Mouse (Mus musculus) CH12.LX (cell line): ENCODE measurements around the gene Slc22a22. TPM values are rescaled to one million over a fixed set of nuclear protein-coding genes. Genes with fewer than 3 reads are reported as not detected.

Experiments used
- DNase-seq: peaks from one replicate; pipeline ENCODE4 v3.0.0-alpha.2; 2013; ENCODE audit errors: extremely low read depth
- H3K27ac ChIP-seq: 2 replicates; pipeline ENCODE4 v1.5.1; 2012; ENCODE audit warnings: low read depth, mild to moderate bottlenecking, control low read depth, moderate library complexity; ENCODE audit not compliant: insufficient read depth
- H3K27me3 ChIP-seq: replicated peaks from 2 replicates; pipeline ENCODE3; 2012; ENCODE audit warnings: inconsistent platforms
- H3K36me3 ChIP-seq, 2 experiments: replicated peaks in 1 of 2; 2 replicates each; pipeline versions ENCODE3 to v1.6.1; 2012; ENCODE audit warnings: inconsistent platforms in 1 of 2, low read length in 1 of 2, mild to moderate bottlenecking in 1 of 2, mixed read lengths in 1 of 2, moderate library complexity in 1 of 2; ENCODE audit not compliant: control insufficient read depth in 1 of 2, insufficient read depth in 1 of 2
- H3K4me1 ChIP-seq, 2 experiments: 2 replicates each; pipeline ENCODE4 v1.6.1; 2012; ENCODE audit warnings: inconsistent platforms in 1 of 2, moderate library complexity in 1 of 2; ENCODE audit not compliant: insufficient read depth in 2 of 2, control insufficient read depth in 1 of 2
- H3K4me2 ChIP-seq: 2 replicates; pipeline ENCODE4 v1.6.1; 2012; ENCODE audit warnings: low read depth, mild to moderate bottlenecking, control low read depth; ENCODE audit not compliant: poor library complexity, insufficient read depth, severe bottlenecking
- H3K4me3 ChIP-seq, 3 experiments: fragments of 150-350 bp in 1 of 3; sonication (generic) in 1 of 3; replicated peaks in 1 of 3; 2 replicates each; pipeline versions ENCODE3 to v1.5.1; 2011 to 2012; ENCODE audit warnings: low read depth in 2 of 3, low read length in 2 of 3, mild to moderate bottlenecking in 2 of 3, moderate library complexity in 2 of 3, control low read depth in 1 of 3, improper control_type of control experiment in 1 of 3, inconsistent platforms in 1 of 3, mixed read lengths in 1 of 3; ENCODE audit not compliant: poor library complexity in 1 of 3
- H3K79me2 ChIP-seq: replicated peaks from 2 replicates; pipeline ENCODE4 v1.6.1; 2012; ENCODE audit warnings: mild to moderate bottlenecking, moderate library complexity; ENCODE audit not compliant: control insufficient read depth, poor library complexity, insufficient read depth, severe bottlenecking; ENCODE audit errors: extremely low read depth
- H3K9ac ChIP-seq: 2 replicates; pipeline ENCODE4 v1.6.1; 2012; ENCODE audit warnings: low read depth, mild to moderate bottlenecking, control low read depth, moderate library complexity; ENCODE audit not compliant: insufficient read depth
- H3K9me3 ChIP-seq: replicated peaks from 2 replicates; pipeline ENCODE3; 2012; ENCODE audit warnings: low read length, inconsistent platforms, mixed read lengths
- CHD1 ChIP-seq: IDR thresholded peaks from 2 replicates; pipeline ENCODE4 v1.6.1; 2012; ENCODE audit warnings: low read depth, low read length, improper control_type of control experiment, inconsistent platforms
- CTCF ChIP-seq, 2 experiments: IDR thresholded peaks in 1 of 2; conservative IDR thresholded peaks in 1 of 2; 2 replicates each; pipeline ENCODE4 v1.5.1; 2011 to 2012; ENCODE audit warnings: low read depth in 2 of 2, low read length in 2 of 2, improper control_type of control experiment in 1 of 2, inconsistent platforms in 1 of 2, mild to moderate bottlenecking in 1 of 2, moderate library complexity in 1 of 2
- ELF1 ChIP-seq: IDR thresholded peaks from 2 replicates; pipeline ENCODE4 v1.6.1; 2014; ENCODE audit warnings: low read depth, mild to moderate bottlenecking, inconsistent platforms, low read length, improper control_type of control experiment
- ETS1 ChIP-seq: conservative IDR thresholded peaks from 2 replicates; pipeline ENCODE4 v1.6.1; 2012; ENCODE audit warnings: low read depth, mild to moderate bottlenecking, inconsistent platforms, low read length, improper control_type of control experiment, moderate library complexity
- MAFK ChIP-seq: IDR thresholded peaks from 2 replicates; pipeline ENCODE4 v1.6.1; 2011; ENCODE audit warnings: low read length, improper control_type of control experiment; ENCODE audit not compliant: insufficient replicate concordance
- MAZ ChIP-seq: IDR thresholded peaks from 2 replicates; pipeline ENCODE4 v1.6.1; 2012; ENCODE audit warnings: low read depth, mild to moderate bottlenecking, inconsistent platforms, low read length, improper control_type of control experiment, moderate library complexity
- MEF2A ChIP-seq: IDR thresholded peaks from 2 replicates; pipeline ENCODE4 v1.6.1; 2014; ENCODE audit warnings: low read depth, mild to moderate bottlenecking, inconsistent platforms, low read length, improper control_type of control experiment, borderline replicate concordance
- POLR2A ChIP-seq: IDR thresholded peaks from 2 replicates; pipeline ENCODE4 v1.6.1; 2011; ENCODE audit warnings: low read depth, mild to moderate bottlenecking, improper control_type of control experiment, low read length
- SIN3A ChIP-seq: IDR thresholded peaks from 2 replicates; pipeline ENCODE4 v1.6.1; 2012; ENCODE audit warnings: low read length, improper control_type of control experiment, inconsistent platforms
- UBTF ChIP-seq: IDR thresholded peaks from 2 replicates; pipeline ENCODE4 v1.6.1; 2012; ENCODE audit warnings: low read depth, mild to moderate bottlenecking, inconsistent platforms, low read length, improper control_type of control experiment, moderate library complexity
- ZNF384 ChIP-seq: IDR thresholded peaks from 2 replicates; pipeline ENCODE4 v1.6.1; 2012; ENCODE audit warnings: low read depth, low read length, improper control_type of control experiment, inconsistent platforms
- dilution Hi-C: fragments of 300-500 bp; cut with MboI; formaldehyde crosslinking; loops from 2 replicates; pipeline ENCODE4 v1.14.3; 2020; ENCODE audit warnings: low sequenced_read_pairs; ENCODE audit not compliant: extremely low pct_unique_long_range_greater_than_20kb, extremely low pct_ligation_motif_present
- in situ Hi-C: fragments of 300-500 bp; cut with MboI; formaldehyde crosslinking; loops from 3 replicates; pipeline ENCODE4 v1.14.3; 2019; ENCODE audit warnings: low sequenced_read_pairs, low pct_ligation_motif_present, low pct_unique_long_range_greater_than_20kb, mixed read lengths
- polyA plus RNA-seq: library from polyadenylated mRNA; unstranded; fragments of >175 nt; gene quantifications from 2 replicates; pipeline ENCODE4 v1.2.1, GENCODE M21; 2012; ENCODE audit warnings: low read depth; ENCODE audit not compliant: insufficient read length
- total RNA-seq, 2 experiments: library from RNA; depleted of rRNA; stranded (reverse); fragments of 300-350 nt in 1 of 2; fragments of >200 nt in 1 of 2; gene quantifications; 2 replicates each; pipeline ENCODE4 v1.2.3; 2012 to 2014

Gene Slc22a22
- total and polyA plus RNA-seq, 3 experiments: not detected

DNA sequence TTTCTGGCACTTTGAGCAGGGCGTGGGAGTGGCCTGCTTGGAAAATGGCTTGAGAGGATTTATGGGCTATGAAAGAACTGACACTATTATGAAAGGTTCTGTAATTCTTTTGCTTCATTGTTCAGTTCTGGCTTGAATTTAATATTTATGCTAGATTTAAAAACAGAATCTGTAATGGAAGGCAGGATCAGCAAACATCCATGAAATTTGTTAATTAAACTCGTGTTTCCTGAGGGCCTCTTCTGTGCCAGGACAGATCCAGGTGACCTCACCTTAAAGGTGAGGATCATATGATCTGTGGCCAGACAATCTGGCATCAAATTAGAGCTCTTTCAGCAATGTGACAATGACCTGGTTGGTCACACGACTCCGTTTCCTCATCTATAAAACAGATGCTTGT is 122.1 kb downstream of the Slc22a22 start:
- dilution Hi-C loops: no loop called here
- H3K9me3 ChIP-seq: no peaks in the 10 kb centered on the region
- TF ChIP-seq UBTF (no peak), ETS1 (no peak), CTCF (conservative IDR thresholded peaks at IDR 0.05 in 1 of 2, IDR thresholded peaks at IDR 0.05 in 1 of 2; ENCODE audit: low read depth in 2 of 2, low read length in 2 of 2) (no peak), CHD1 (no peak), ELF1 (no peak), MEF2A (no peak), ZNF384 (no peak)
- DNase-seq: no peak
- no peaks in the 10 kb centered on the region for H3K27me3 ChIP-seq
- H3K9ac ChIP-seq: no peak overlapping the region
- H3K36me3 ChIP-seq: no peaks in the 10 kb centered on the region
- no peak overlapping the region for H3K4me3 ChIP-seq
- H3K4me1 ChIP-seq: no peaks in the 10 kb centered on the region
- in situ Hi-C loops: no loop called here
- no peak overlapping the region for H3K27ac ChIP-seq
- no peaks in the 10 kb centered on the region for H3K79me2 ChIP-seq
- H3K4me2 ChIP-seq: no peak overlapping the region

DNA sequence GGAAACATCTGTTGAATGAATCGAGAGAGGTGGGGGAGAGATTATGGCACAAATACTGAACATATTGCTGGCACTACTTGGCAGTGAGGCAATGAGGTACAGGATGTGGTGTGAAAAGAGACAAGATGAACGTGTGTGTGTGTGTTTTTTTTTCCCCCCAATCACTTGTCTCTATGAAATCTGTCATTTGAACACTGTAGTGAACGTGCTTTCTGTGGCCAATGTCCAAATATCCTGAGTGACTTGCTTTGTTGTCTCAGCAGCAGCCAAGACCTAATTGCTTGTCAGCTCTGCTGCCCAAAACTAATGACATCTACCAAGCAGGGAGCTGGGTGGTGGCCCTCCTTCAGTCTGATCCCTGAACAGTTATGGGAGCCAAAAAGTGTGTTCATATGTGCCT is 136.9 kb downstream of the Slc22a22 start:
- DNase-seq: no peak
- dilution Hi-C loops: no loop called here
- TF ChIP-seq POLR2A (no peak), SIN3A (no peak)
- Histone ChIP-seq H3K27ac (no peak overlapping the region), H3K4me1 (no peaks in the 10 kb centered on the region), H3K4me3 (no peak overlapping the region), H3K9me3 (no peaks in the 10 kb centered on the region), H3K36me3 (no peaks in the 10 kb centered on the region), H3K9ac (no peak overlapping the region), H3K27me3 (no peaks in the 10 kb centered on the region), H3K79me2 (no peaks in the 10 kb centered on the region), H3K4me2 (no peak overlapping the region)
- in situ Hi-C loops: no loop called here

DNA sequence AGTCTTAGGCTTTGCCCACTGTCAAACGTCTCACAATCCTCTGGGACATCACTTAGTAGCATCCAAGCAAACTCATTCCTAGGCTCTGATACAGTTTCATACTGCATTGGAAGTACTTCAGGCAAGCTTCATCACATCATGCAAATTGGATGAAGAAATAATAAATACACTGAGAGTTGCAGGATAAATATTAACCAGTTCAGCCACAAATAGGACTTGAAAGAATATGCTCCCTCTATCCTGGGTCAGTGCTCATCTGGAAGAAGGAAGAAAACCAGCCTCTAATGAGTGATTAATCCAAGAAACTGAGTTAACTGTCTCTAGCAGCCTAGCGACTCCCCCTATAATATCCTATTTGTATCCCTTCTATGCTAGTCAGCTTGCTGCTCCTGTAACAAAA is 146.1 kb downstream of the Slc22a22 start:
- TF ChIP-seq MAZ: no peak
- TF ChIP-seq MAFK: no peak
- H3K4me3 ChIP-seq: no peak overlapping the region
- H3K79me2 ChIP-seq: no peaks in the 10 kb centered on the region
- H3K27ac ChIP-seq: no peak overlapping the region
- in situ Hi-C loops (no loop called here), dilution Hi-C loops (no loop called here)
- H3K4me2 ChIP-seq: no peak overlapping the region
- no peaks in the 10 kb centered on the region for H3K27me3 ChIP-seq
- H3K36me3 ChIP-seq: no peaks in the 10 kb centered on the region
- H3K4me1 ChIP-seq: no peaks in the 10 kb centered on the region; a peak in 1 of 4 replicates
- H3K9me3 ChIP-seq: no peaks in the 10 kb centered on the region
- no peak for DNase-seq
- no peak overlapping the region for H3K9ac ChIP-seq
